Mouse (Mus musculus): ENCODE measurements at regions not wholly inside any gene's neighbourhood (a gene's known extent, or its start where the extent isn't known, plus 50 kb on each side); places are given as distances from the start of the nearest gene placed in this dataset.

DNA sequence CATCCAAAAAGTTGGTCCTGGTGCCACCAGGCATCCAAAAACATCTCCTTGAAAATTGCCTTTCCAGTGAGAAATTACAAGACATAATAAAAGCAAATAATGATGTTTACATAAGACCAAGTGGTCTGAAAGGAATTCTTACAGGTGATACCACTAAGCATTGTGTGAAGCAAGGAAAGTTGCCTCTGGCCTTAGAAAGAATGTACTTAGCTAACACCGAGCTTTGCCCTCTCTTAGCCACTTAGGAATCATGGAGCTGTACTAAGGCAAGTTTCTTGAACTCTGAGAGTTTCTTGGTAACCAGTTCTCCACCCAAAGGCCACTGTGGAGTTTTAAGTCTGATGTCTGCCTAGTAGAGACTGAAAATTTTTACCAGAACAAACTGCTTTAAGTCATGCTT, 359.4 kb upstream of the Cdh11 start:
- DNase-seq, result no peak

DNA sequence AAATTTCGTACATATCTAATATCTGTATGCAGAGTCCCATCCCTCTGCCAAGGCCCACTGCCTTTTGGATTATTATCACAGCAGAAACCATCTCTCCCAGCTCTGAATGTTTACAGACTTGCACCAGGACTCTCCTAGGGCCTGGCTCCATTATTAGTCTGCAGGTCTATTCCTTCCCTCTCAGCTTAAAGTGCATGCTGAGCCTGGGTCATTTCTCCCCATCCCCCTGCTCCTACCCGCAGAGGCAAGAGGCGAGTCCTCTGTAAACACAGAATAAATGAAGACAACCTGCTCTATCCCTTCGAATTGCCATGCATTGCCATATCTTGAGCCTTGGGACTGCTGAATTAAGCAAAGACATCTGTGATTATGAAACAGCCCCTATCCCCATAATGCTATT, 362.6 kb upstream of the Cdh11 start:
- no peak for DNase-seq

DNA sequence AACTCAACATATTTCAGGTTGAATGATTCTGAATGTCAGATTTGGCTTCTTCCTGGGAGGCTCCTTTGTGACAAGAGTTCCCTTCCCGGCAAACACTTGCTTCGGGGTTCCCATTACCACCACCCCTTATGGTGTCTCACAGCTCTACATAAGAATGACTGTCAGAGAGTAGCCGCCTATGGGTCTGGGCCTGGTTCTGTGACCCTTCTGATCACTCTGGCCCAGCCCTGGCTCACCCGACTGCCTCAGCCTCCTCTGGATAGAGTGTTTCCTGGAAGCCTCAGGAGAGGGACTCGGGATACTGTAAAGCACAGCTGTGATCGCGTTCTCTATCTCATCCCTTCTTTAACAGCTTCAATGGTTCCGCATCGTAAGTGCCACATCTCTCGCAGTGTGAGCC, 363.0 kb upstream of the Cdh11 start:
- no peak for DNase-seq

DNA sequence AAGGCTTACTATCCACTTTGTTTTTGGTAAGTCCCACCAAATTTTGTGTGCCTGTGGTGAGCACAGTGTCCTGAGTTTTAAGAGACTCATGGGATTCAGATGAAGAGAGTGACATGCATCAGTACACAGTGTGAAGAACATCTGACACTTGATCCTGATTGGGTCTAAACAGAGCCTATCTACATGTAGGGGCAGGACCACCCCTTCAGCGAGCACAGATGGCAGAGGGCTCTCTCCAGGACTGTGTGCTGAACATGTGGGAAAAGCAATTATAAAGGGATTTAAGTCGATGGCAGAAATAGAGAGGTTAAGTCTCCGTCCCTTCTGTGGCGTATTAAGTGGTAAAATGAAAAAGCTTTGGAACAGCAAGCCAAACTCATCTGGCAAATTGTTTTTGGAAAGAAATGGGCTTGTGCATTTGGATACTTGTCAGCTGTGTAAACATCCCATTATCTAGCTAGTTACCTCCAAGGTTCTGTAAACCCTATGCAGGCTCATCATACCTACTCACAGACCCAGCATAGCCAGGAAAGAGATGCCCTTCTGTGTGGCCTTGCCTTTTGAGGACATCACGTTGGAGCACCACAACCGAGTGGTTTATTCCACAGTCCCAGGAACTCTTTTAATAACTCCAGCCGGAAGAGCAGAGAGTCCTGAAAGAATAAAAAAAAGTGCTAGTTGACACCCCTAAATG, 381.3 kb upstream of the Cdh11 start:
- no peak for DNase-seq

DNA sequence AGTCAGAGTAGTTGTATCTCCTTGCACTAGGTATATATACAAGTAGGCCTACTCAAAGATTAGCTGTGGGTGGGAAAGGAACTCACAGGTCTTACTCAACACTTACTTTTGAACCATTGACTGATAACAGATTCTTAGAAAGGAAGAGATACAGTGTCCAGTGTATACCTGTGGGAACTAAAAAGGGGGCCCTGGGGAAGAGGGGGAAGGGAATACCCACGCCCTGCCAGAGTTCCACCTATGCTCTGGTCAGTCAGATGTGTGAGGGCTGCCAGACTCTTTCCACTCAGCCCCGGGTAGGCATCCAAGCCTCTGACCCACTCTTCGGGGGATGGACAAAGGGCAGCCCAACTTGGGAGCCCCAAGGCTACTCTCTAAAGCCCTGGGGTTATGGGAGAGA, 387.9 kb upstream of the Cdh11 start:
- DNase-seq, result no peak

DNA sequence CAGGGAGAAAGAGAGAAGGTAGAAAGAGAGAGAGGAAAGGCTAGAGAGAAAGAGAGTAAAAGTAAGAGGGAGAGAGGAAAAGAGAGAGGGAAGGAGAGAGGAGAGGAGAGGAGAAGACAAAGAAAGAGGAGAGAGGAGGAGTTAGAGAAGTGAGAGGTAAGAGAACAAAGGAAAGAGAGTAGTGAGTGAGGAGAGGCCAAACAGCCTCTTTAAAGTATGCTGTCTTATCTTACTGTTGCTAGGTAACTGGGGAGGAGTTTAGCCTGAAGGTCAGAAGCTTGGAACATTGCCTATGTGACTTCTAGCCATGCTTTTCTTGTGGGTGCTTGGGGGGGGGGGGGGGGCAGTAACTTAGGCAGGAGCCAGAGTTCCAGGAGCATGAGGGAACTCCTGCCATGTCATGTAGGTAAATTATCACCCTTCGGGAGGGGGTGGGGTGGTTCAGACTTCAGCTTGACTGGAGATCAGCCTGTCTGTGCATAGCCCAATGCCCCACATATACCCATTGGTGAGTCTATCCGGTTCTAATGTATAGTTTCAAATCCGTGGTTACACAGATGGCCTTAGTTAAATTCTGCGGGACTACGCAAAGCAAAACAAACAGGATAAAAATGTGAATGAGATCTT, 388.5 kb upstream of the Cdh11 start:
- DNase-seq, result peak; percentile 52

DNA sequence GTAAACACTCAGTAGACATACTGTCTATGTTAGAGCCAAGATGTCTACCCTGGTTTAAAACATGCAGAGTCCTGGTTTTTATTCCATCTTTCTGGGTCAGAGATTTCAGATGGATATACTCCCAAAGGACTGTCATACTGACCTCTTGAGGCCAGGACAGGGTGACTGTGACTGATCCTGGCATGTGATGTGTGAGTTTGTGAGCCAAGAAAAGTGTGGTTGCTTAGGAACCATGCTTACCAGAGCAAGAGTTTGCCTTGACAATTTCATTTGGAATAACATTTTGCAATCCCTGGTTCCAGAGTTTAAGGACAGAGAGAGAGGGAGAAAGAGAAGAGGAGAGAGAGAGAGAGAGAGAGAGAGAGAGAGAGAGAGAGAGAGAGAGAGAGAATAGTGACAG, 395.2 kb upstream of the Cdh11 start:
- peak; percentile 86 for DNase-seq

DNA sequence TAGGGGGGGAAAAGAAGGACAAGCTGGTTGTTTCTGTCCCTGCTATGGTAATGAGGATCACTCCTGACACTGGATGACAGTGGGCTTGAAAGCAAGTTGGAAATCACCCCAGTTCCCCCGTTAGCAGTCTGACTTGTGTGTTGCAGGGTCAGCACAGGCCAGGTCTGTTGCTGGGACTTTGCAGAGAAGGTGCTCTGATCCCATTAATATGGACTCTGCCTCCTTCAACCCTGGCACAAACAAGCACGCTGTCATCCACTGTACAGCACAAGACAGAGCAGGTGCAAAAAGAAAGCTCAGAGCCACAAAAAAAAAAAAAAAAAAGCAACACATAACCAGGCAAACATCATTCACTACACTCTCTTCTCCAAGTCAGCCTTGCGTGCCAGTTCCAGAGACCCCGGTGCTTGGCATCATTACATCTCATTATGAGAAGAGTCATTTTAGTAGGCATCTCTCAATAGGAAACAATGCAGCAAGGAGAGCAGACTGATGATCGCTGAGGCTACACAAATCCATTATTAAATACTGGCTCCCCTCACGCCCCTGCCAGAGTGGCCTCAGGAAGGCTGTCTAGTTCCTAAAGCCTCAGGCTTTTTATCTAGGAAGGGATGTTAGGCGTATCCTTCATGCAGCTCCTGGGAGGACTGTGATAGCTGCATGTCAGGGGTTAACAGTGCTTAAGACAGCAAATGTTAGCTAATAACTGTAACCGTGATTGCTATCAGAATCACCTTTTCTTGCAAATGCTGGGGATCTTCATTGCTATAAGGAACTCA, 403.5 kb upstream of the Cdh11 start:
- DNase-seq, result no peak

DNA sequence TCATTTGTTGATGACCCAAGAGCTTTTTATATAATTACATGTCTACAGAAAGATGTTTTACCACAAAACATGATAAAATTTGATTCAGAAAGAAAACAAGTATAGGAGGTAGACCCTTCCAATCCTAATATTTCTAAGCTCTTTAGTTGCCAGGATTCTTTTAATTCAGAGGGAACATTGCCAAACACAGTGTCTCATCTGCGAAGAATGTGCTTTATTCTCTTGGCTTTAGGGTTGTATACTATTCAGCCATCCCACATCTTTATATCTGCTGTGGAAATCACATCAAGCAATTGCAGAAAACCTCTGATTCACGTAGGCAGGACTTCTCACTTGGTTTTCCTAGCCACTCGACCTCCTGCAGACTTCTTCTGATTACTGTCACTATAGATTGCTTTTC, 412.8 kb upstream of the Cdh11 start:
- no peak for DNase-seq

DNA sequence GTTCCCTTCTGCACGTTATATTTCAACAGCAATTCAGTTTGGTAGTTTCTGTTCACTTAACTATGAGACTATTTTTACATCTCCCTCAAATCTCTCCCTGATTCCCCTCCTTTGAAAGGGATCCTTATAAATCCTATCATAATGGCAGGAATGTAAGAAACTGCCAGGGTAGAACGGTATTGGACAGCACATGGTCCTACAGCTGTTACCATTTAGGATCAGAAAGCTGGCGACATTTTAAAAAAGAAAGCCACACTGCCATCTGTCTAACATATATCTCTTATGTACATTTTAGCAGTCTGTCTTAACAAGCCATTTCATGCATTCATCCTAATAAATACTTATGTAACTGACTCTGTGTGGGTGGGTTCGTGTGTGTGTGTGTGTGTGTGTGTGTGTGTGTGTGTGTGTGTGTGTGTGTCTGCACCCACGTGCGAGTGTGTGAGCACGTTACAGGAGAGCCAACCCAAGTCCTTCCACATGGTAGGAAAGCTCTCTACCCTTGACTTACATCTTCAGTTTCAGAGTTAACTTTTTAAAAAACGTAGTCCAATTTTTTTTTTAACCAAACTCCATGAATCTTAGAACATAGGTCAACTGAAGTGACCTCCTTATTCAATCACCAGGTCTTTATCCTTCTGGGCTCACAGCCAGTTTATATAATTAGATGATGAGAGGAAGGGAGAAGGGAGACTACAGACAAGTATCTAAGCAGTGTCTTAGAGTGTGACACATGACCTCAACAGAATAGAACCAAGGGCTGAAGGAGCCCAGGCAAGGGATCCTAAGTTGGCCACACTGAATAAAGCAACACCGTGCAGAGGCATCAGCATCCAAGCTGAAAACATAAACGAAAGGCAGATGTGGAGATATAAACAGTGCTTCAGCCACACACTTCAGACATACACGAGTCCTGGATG, 414.5 kb upstream of the Cdh11 start:
- no peak for DNase-seq

DNA sequence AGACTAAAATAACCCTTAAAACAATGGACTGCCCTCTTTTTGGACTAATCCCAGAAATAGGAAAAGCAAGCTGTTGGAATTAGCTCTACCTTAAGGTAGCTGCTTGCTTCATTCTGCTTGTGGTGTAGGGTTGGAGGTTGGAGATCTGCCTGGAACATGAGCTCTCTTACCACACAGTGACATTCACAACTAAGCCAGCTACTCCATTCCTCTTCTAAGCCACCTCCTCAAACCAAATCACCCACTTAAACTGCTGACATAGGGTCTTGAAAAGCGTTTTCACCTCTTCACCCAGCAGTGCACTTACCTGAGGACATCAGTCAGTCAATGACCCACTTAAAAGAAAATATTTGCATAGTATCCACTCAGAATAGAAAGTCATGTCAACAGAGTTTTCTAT, 418.3 kb upstream of the Cdh11 start:
- no peak for DNase-seq

DNA sequence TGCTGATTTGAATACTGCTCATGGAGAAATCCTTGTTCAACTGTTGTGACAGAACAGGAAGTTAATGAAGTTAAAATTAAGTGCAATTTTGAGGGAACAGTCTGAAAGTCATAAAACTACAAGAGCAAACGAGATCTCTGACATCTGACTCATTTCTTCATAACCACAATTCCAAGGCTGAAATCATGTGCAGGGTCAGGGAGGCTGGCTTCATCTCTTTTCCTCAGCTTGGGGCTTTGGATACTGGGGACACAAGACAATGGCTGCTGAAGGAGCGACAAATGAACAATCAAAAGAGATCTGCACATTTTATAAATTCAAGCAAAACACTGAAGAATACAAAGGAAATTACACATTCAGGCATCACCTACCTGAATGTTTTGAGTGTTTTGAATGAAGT, 429.2 kb upstream of the Cdh11 start:
- DNase-seq, result peak; percentile 50

DNA sequence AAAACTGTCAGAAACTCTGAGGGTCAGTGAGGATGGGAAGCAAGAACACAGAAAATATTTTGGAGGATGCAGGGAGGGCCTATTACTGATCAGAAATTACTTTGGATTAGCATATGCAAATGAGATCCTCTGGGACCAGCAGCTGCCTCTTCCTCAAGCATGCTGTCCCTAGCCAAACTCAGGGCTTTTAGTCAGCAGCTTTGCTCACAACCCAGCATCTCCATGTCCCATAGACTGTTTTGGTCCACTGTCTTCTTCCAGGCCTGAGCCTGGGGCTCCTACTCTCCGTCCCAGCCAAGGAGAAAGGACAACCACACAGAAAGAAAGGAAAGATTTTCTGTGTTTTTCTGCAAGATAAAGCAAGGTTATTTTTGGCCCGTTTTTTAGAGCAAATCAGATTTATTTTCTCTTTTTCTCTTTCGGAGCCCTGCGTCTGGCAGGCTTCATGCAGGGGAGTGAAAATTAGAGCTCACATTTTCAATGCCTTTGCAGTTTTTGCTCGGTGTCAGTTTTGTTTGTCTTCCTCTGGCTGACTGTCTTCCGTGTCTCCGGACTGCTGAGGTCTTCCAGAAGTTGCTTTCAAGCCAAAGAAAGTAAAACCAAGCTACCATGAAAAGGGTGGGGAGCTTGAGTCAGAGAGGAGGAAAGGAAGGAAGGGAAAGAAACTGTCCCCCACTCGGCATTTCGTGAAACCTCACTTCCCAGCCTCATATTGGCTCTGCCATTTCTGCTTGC, 445.5 kb upstream of the Cdh11 start:
- DNase-seq, result no peak

DNA sequence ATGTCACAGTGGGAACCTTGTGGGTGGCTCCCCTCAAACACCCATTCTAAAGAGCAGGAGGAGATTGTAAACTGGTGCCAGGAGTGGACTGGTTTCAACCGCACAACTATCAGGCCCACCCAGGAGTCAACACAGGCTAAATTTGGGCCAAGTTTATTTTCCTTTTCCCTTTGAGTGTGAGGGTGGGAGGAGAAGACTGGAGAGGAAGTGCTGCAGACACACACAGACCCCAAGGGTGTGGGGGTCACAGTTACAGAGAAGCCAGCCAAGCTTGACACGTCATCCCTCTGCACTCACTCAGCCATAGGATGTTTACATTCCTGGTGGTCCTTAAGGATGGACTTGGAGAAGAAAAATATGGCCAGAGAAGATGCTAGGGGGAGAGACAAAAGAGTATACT, 448.9 kb upstream of the Cdh11 start:
- no peak for DNase-seq

DNA sequence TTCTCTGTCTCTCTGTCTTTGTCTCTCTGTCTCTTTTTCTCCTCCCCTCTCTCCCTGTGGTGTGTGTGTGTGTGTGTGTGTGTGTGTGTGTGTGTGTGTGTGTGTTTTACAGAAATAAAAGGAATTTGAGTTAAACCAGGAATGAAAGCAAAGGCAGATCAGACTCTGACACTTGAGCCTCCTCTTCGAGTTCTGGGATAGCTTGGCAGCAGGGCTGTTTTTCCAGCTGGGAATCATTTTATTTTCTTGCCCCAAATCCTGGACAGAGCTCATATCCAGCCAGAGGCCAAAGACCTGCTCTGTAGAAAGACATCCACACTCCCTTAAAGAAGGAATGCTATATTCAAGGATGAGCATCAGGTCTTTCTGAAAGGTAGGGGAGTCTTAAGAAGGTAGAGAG, 450.2 kb upstream of the Cdh11 start:
- DNase-seq, result no peak

DNA sequence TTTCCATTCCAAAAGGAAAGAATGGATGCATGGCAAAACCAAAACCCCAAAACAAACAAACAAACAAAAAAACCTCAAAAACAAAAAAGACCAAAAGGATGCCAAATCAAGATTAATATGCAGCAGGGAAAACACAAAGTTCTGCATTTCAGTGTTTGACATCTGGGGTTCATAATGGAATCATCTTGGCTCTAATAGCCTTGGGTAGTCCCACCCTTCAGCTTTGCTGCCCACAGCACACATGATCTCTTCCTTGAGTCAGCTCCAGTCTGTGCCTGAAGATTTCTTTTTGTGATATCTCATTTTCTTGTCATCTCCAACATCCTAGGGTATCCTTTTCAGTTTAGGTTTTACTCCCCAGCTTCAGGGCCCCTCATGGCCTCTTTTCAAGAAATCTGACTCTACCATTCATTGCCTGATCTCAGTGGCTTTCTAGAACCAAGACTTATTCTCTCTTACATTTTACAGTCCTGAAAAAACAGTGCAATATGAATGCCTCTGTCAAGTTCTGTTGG, 453.1 kb upstream of the Cdh11 start:
- no peak for DNase-seq

DNA sequence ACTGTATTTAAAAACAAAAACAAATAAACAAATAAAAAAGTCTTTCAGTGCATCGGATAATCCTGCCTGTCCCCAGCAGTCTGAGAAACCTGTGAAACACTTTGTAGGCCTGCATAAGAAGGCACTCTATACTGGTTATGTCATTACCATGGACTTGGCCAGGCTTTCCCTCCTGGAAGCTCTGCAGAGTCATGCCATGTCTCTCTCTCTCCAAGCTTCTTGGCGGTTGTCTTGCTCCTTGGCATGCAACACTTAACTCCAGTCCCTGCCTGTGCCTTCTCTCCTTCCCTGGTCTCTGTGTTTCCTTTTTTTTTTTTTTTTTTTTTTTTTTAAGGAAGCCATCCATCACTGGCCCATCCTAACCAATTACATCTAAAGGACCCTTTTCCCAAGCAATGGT, 458.7 kb upstream of the Cdh11 start:
- no peak for DNase-seq

DNA sequence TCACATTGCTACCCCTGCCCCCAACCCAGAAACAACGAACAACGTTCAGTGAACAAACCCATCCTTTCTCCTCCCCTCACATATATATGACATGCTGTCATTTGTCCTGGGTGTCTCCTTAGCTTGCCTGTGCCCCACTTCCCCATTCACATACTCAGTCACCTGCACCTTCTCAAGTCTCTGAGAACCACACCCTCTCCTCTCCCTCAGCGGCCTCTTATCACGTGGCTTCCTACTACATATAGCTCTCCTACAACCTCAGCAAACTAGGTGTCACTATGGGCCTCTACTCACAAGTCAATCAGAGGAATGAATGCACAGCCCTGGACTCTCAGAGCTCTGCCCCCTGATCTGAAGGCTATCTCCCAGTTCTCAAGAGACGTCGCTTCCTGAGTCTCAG, 459.2 kb upstream of the Cdh11 start:
- DNase-seq, result no peak

DNA sequence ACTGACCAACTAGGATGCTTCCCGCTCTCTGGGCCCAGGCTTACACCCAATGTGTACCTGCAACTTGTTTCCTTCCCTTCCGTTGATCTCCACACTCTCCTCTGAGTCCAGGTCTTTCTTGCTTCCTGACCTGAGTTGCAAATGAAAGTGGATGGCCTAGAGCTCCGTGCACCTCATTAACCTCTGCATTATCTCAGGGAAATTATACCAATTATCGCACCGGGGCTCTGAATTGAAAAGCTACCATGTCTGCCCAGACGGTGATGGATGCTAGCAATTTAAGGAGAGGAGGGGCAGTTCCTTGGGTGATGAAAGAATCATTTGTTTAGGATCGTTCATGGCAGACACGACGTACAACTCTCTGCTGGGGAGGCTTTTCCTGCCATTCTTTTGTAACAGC, 460.4 kb upstream of the Cdh11 start:
- DNase-seq, result no peak

DNA sequence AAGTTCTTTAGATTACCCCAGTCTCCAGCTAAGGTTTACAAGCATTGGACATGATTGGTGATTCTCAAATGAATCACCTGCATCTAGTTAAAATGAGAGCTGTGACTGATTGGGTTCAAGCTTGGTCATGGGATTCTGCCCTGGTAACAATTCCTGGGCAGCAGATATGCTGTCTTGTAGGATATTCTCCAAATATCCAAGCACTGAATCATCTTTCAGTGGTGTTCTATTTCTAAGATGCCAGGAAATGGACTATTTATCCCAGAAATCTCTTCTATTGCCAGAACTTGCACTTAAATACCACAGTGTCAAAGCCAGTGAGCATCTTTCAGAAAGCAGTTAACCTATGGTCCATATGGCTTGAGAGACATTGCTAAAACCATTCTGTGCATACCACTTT, 475.8 kb upstream of the Cdh11 start:
- no peak for DNase-seq

DNA sequence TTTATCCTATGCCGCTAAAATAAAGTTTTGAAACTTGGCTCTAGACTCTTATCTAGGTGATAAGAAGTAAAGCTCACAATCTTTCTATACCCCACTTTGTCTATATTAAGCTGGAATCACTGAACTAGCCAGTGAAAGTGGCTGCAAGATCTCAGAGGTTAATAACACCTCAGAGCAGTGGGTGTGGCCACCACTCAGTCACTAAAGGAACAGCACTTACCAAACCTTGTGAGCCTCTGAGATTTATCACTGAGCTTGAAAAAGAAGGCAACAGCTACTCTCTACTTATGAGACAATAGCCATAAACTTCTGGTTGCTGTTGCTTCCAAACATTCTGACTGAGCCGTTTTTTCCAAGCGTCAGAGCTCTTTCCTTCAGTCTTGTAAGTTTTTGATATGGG, 484.6 kb upstream of the Cdh11 start:
- no peak for DNase-seq
